Mouse (Mus musculus): ENCODE measurements around the gene Nipa1.

- no peak for TF ChIP-seq CTCF (conservative IDR thresholded peaks at IDR 0.05; ENCODE audit: insufficient read depth, insufficient read length, low read depth, low read length)
- no peak for TF ChIP-seq POLR2A (IDR thresholded peaks at IDR 0.05; ENCODE audit: low read depth, low read length)
Observed at GRCm38 (mm10) chr7:55966866-55967460, 52.8 kb downstream of the Nipa1 start.
